Mouse (Mus musculus) embryo, embryonic 9.5 days (tissue): ENCODE measurements around the gene Clrn1.

Experiments
- DNase-seq: peaks from one replicate; pipeline ENCODE4 v3.0.0-alpha.2; 2017; ENCODE audit errors: extremely low spot score

Gene Clrn1

GRCm38 (mm10) chr3:58831586-58831985, 53.6 kb downstream of the Clrn1 start:
- DNase-seq = no peak

DNA sequence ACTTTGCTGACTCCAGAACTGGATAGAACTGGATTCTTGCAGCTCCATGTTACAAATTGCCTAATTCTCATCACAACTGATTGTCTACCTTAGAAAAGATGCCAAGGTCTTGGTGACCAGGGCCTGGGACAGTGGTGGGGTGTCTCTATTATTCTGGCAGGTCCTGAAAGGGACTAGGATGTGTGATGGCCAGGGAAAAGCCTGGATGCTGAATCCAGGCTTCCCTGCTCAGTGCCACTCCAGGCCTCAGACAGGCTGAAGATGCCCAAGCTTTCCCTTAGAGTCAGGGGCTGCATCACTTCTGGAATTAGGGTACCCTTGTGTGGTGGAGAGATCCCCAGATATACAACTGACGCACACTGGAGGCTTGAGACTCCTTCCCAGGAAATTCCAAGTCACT, 55.2 kb downstream of the Clrn1 start:
- DNase-seq = no peak

GRCm38 (mm10) chr3:58828366-58829153, 56.6 kb downstream of the Clrn1 start:
- no peak for DNase-seq

DNA sequence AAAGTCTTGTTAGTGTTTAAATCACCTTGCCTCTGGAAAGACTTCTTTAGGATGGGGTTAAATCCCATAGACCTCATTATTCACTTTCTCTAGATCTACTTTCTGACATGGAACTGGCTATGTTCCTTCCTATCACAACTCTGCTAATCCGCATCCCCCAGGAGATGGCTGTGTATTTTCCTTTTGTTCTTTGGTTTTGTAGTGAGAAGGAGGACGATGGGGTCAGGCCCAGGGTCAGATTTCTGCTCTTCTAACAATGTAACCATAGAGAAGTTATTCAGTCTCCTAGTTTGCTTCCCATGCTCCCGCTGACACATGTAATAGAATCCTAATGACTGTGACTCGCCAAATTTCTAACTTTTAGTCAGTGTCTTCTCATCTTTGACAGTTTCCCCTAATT, 58.9 kb downstream of the Clrn1 start:
- peak; percentile 71 for DNase-seq

DNA sequence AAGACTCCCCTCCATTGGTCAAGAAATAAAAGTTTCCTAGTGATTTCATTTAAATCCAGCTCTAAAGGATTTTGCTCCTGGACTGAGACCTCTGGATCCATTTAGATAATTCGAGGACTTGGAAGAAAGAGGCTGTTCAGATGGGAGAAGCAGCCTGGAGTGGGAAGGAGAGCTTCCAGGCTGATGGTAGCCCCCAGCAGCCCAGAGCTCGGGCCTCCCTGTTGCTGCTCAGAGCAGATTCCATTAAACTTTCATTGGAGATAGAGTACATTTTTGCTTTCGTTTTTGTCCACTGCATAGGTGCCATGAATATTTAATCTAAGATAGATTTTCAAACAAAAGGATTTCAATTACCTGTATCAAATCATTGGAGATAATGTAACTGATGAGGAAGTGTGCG, 62.9 kb downstream of the Clrn1 start, which contains the start of gene Mindy4b-ps:
Gene Mindy4b-ps (minus strand): TSS at position 101 of the 400 bp plus-strand sequence.
- DNase-seq = no peak

DNA sequence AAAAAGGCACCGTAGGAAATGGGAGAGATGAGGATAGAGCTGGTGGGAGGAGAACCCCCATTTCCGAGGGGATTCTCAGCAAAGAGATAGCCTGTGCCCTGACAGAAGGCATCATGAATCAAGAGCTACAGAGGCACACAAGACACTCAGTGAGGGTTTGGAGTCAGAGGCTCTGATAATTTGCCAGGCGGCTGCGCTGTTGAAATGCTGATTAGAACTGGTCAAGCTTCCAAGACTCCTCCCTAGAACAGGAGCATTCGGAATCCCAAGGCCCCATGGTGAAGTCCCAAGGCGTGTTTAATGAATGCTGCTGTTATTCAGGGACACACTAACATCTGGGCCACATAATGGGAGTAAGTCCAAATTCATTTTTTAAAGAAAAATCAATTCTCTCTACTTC, 67.8 kb downstream of the Clrn1 start:
- DNase-seq = no peak

- DNase-seq = no peak
Observed at GRCm38 (mm10) chr3:58814191-58814590, 70.9 kb downstream of the Clrn1 start.

DNA sequence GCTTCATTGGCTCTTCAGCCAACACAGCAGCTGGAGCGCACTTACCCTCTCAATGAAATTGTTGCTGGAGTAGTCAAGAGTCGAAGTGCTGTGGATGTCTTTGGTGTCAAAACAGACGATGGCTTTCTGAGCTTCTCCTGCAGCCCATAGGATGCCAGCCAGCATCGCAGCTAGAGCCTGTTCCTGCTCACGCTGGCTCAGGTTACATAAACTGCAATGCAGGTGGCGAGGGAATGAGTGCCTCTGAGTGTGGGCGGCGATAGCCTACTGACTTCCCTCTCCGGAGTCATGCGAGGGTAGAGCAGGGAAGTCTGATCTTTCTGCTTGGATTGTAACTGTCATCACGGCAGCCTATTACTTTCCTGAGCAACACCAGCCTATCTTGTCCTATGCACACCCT, 74.8 kb downstream of the Clrn1 start:
- no peak for DNase-seq

GRCm38 (mm10) chr3:58809111-58809915, 75.8 kb downstream of the Clrn1 start:
- no peak for DNase-seq

DNA sequence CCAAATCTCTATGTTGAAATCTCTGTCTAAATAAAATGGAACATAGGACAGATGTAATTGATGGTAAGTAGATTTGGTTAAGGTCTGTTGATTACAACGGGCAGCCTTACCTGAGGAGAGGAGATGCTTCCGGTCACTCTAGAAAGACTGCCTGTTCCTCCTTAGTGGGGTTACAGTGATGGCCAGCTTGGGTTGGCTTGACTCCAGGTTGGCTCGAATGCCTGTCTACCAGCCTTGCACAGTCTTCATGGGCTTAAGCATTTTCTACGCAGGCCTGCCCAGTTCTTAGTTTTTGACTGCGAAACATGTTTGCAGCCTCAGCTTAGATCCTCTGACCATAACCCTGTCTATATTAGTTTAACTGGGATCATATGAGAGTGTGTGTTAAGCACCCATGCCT, 76.5 kb downstream of the Clrn1 start:
- no peak for DNase-seq

GRCm38 (mm10) chr3:58804745-58805144, 80.4 kb downstream of the Clrn1 start:
- DNase-seq = no peak

- DNase-seq = no peak
Observed at GRCm38 (mm10) chr3:58798676-58799075, 86.5 kb downstream of the Clrn1 start.

- DNase-seq = no peak
Observed at GRCm38 (mm10) chr3:58798245-58798644, 86.9 kb downstream of the Clrn1 start.
